In the genomic region with DNA sequence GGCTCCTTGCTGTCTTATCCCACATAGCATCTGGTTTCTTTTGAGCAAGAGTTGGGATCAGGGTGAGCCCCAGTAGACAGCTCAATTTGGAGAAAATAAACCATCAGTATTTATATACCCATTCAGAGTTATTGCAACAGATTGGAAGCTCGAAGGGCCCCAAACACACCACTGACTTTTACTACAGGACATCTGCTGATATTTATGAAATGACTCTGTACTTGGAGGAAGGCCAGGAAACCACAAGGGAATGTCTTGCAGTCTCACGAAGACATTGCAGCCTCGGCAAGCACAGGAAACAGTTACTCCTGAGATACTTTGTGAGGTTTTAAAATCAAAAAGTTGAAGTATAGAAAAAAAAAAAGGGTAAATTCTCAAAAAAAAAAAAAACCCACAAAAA, we compare ENCODE assay signal across 17 mouse cellular contexts.
A peak's percentile ranks its signal among the peaks of the same experiment; 100 is the strongest.
DNase-seq lines count a peak whose midpoint lies in the region; ATAC-seq and TF ChIP-seq lines count a peak whose summit lies in the region.
"Had no signal": no experiment of that assay in that cellular context is flagged by ENCODE, and none has a peak within 500 bp of the region (broad histone marks: within the 10 kb centered on the region; RNA-seq: fewer than 3 reads in every experiment).

No protein-coding gene starts in this region.

- WGBS in embryonic facial prominence, embryonic 14.5 days, result 36% methylated on average over 3 of the region's 3 CpGs
- 76% methylated on average over 3 of the region's 3 CpGs for WGBS in embryonic facial prominence, embryonic 10.5 days
- 52% methylated on average over 3 of the region's 3 CpGs for WGBS in kidney, postnatal 0 days
- 59% methylated on average over 3 of the region's 3 CpGs for WGBS in kidney, embryonic 16.5 days

- no peak for ATAC-seq in embryonic facial prominence, embryonic 14.5 days (ENCODE audit: low read depth)
- ATAC-seq in kidney, postnatal 0 days (replicated peaks; ENCODE audit: low FRiP score, low read depth), result no peak
- ATAC-seq in kidney, embryonic 16.5 days (ENCODE audit: low FRiP score, low TSS enrichment), result no peak
- ATAC-seq: hindbrain, embryonic 16.5 days; lung, postnatal 0 days had no signal

- H3K27me3 ChIP-seq in embryonic facial prominence, embryonic 14.5 days (replicated peaks; ENCODE audit: control insufficient read depth, insufficient read depth, low read length), result no peaks in the 10 kb centered on the region
- no peaks in the 10 kb centered on the region for H3K27me3 ChIP-seq in embryonic facial prominence, embryonic 10.5 days (replicated peaks; ENCODE audit: low read depth, poor library complexity, severe bottlenecking)
- no peaks in the 10 kb centered on the region for H3K27me3 ChIP-seq in kidney, postnatal 0 days (ENCODE audit: insufficient read depth, low read length)
- no peaks in the 10 kb centered on the region for H3K27me3 ChIP-seq in kidney, embryonic 16.5 days (ENCODE audit: insufficient read depth, low read length)
- H3K27me3 ChIP-seq: CH12.LX; limb, embryonic 15.5 days; midbrain, embryonic 12.5 days; neural tube, embryonic 13.5 days; stomach, embryonic 15.5 days had no signal

- no peak for TF ChIP-seq CTCF in kidney, postnatal 0 days (IDR thresholded peaks at IDR 0.05; ENCODE audit: low read depth)

- no peaks in the 10 kb centered on the region for H3K4me1 ChIP-seq in embryonic facial prominence, embryonic 14.5 days (ENCODE audit: control insufficient read depth, insufficient read depth, low read length)
- no peaks in the 10 kb centered on the region for H3K4me1 ChIP-seq in embryonic facial prominence, embryonic 10.5 days
- H3K4me1 ChIP-seq in kidney, postnatal 0 days (replicated peaks; ENCODE audit: insufficient read depth, low read length), result no peaks in the 10 kb centered on the region
- H3K4me1 ChIP-seq in kidney, embryonic 16.5 days (ENCODE audit: insufficient read depth, low read length), result no peaks in the 10 kb centered on the region
- H3K4me1 ChIP-seq: limb, embryonic 15.5 days; midbrain, embryonic 12.5 days; neural tube, embryonic 13.5 days; stomach, embryonic 15.5 days had no signal

- no peak overlapping the region for H3K27ac ChIP-seq in embryonic facial prominence, embryonic 14.5 days (replicated peaks; ENCODE audit: low read depth, low read length)
- H3K27ac ChIP-seq in embryonic facial prominence, embryonic 10.5 days (replicated peaks), result no peak overlapping the region
- H3K27ac ChIP-seq in kidney, postnatal 0 days, result no peak overlapping the region
- H3K27ac ChIP-seq in kidney, embryonic 16.5 days (ENCODE audit: low read length), result no peak overlapping the region
- H3K27ac ChIP-seq: gastrocnemius, adult 2 months; limb, embryonic 15.5 days; midbrain, embryonic 12.5 days; neural tube, embryonic 13.5 days; stomach, embryonic 15.5 days had no signal

- no peaks in the 10 kb centered on the region for H3K36me3 ChIP-seq in embryonic facial prominence, embryonic 14.5 days (ENCODE audit: control insufficient read depth, insufficient read depth, low read length)
- H3K36me3 ChIP-seq in embryonic facial prominence, embryonic 10.5 days (replicated peaks), result no peaks in the 10 kb centered on the region
- H3K36me3 ChIP-seq in kidney, postnatal 0 days (ENCODE audit: insufficient read depth, low read length), result no peaks in the 10 kb centered on the region
- H3K36me3 ChIP-seq in kidney, embryonic 16.5 days (ENCODE audit: insufficient read depth, low read length), result no peaks in the 10 kb centered on the region
- H3K36me3 ChIP-seq: limb, embryonic 15.5 days; midbrain, embryonic 12.5 days; neural tube, embryonic 13.5 days; stomach, embryonic 15.5 days had no signal

- no peaks in the 10 kb centered on the region for H3K9me3 ChIP-seq in embryonic facial prominence, embryonic 14.5 days (ENCODE audit: control insufficient read depth, low read length)
- H3K9me3 ChIP-seq in embryonic facial prominence, embryonic 10.5 days, result no peaks in the 10 kb centered on the region
- H3K9me3 ChIP-seq in kidney, postnatal 0 days (replicated peaks; ENCODE audit: low read length), result no peaks in the 10 kb centered on the region
- no peaks in the 10 kb centered on the region for H3K9me3 ChIP-seq in kidney, embryonic 16.5 days (ENCODE audit: low read length)
- H3K9me3 ChIP-seq: limb, embryonic 15.5 days; midbrain, embryonic 12.5 days; neural tube, embryonic 13.5 days; stomach, embryonic 15.5 days had no signal

- DNase-seq in embryonic facial prominence, embryonic 14.5 days (ENCODE audit: low spot score), result peak; percentile 38
- DNase-seq in embryonic facial prominence, embryonic 10.5 days (ENCODE audit: low spot score), result no peak
- DNase-seq in kidney, postnatal 0 days (ENCODE audit: low spot score), result peak; percentile 2
- peak; percentile 15 to 19 for DNase-seq in right cerebral cortex, postnatal 10 days (ENCODE audit: low spot score in 2 of 2)
- DNase-seq in right cerebral cortex, postnatal 4 days, result no peak
- DNase-seq in urinary bladder, postnatal 10 days (ENCODE audit: low spot score), result no peak
- DNase-seq in lung, postnatal 4 days, result no peak
- DNase-seq: gastrocnemius, adult 2 months; kidney, postnatal 36 days had no signal

- H3K4me3 ChIP-seq in embryonic facial prominence, embryonic 14.5 days (ENCODE audit: low read depth, low read length), result no peak overlapping the region
- H3K4me3 ChIP-seq in embryonic facial prominence, embryonic 10.5 days, result no peak overlapping the region
- H3K4me3 ChIP-seq in kidney, postnatal 0 days (replicated peaks; ENCODE audit: low read depth, low read length), result no peak overlapping the region
- H3K4me3 ChIP-seq in kidney, embryonic 16.5 days (ENCODE audit: low read length), result no peak overlapping the region
- H3K4me3 ChIP-seq: gastrocnemius, adult 2 months; limb, embryonic 15.5 days; midbrain, embryonic 12.5 days; neural tube, embryonic 13.5 days; stomach, embryonic 15.5 days had no signal

- no peak overlapping the region for H3K9ac ChIP-seq in embryonic facial prominence, embryonic 14.5 days (ENCODE audit: low read depth, low read length)
- H3K9ac ChIP-seq in kidney, postnatal 0 days (ENCODE audit: low read depth, low read length), result no peak overlapping the region
- no peak overlapping the region for H3K9ac ChIP-seq in kidney, embryonic 16.5 days (replicated peaks; ENCODE audit: low read length)
- H3K9ac ChIP-seq: limb, embryonic 15.5 days; midbrain, embryonic 12.5 days; neural tube, embryonic 13.5 days; stomach, embryonic 15.5 days had no signal

- no peak overlapping the region for H3K4me2 ChIP-seq in embryonic facial prominence, embryonic 14.5 days (ENCODE audit: low read depth, low read length)
- no peak overlapping the region for H3K4me2 ChIP-seq in kidney, postnatal 0 days (ENCODE audit: low read length)
- no peak overlapping the region for H3K4me2 ChIP-seq in kidney, embryonic 16.5 days (replicated peaks; ENCODE audit: low read depth, low read length)
- H3K4me2 ChIP-seq: limb, embryonic 15.5 days; midbrain, embryonic 12.5 days; neural tube, embryonic 13.5 days; stomach, embryonic 15.5 days had no signal

Comparison
In these comparisons a context has a peak if more than half of its experiments do, and no peak if none do; other contexts are left out.
1. DNase-seq: peak in embryonic facial prominence, embryonic 14.5 days (single experiment), kidney, postnatal 0 days (single experiment) and right cerebral cortex, postnatal 10 days (2 of 2); none in embryonic facial prominence, embryonic 10.5 days (single experiment), right cerebral cortex, postnatal 4 days (single experiment), urinary bladder, postnatal 10 days (single experiment) and lung, postnatal 4 days (0 of 2).